Mouse (Mus musculus): Measurements from ENCODE around the gene Olfr1264. TPM values are rescaled to one million over a fixed set of nuclear protein-coding genes. Genes with fewer than 3 reads are reported as not detected.

The Olfr1264 gene
- not detected for polyA plus RNA-seq (2015; fragmentation: Illumina TruSeq; extraction: RNeasy Lipid Tissue Mini Kit (QIAGEN cat#74804); ENCODE audit: insufficient read depth, low replicate concordance)

DNA sequence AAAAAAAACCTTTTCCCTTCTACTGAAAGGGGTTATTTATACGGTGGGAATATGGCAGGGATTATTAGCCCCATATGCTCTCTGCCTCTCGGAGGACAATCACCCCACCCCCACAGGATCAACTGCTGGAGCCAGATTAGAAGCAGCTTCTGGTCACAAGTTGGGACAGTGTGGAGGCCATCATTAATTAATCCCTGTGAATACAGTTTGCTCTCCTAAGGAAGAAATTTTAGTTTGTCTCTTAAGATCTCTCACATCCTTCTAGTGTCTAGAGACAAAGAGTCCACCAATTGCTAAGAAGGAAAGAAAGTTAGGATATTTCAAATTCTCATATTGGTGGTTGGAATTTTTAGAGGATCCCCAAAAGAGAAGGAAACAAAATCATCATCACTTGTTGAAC lies at the start of gene Olfr1264:
TSS of gene Olfr1264 (minus strand) at position 101 of the 400 bp plus-strand sequence.

DNA sequence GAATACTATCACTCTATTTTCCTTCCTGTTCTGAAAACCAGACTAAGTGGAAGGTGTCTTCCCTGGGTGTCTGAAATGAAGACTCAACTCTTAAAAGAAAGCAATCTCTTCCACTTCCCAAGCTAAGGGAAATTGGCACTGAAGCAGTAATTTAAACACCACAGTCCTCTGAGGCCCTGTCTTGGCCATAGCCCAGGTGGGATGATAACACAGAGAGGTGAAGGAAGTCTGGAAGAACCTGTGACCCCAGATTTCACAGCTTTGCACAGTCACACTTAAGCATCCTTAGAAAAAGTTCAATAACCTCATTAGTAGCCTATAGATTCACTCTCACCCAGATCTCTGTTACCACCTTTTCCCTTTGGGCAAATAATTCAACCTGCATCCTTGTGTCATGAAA lies 38.1 kb upstream of the Olfr1264 start, which contains the start of gene Olfr140:
TSS of gene Olfr140 (minus strand) at position 101 of the 400 bp plus-strand sequence.

DNA sequence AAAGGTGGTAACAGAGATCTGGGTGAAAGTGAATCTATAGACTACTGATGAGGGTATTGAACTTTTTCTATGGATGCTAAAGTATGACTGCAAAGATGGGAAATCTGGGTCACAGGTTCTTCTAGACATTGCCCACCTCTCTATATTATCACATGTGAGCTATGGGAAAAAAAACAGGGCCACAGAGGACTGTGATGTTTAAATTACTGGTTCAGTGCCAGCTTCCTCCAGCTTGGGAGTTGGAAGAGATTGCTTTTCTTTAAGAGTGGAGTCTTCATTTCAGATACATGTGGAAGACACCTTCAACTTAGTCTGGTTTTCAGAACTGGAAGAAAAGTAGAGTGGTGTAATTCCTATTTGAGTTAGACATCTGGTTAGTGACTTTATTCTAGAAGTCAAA lies 9.7 kb upstream of the Olfr1264 start, which contains the start of gene Olfr1265:
TSS of gene Olfr1265 (plus strand) at position 301 of the 400 bp plus-strand sequence.

DNA sequence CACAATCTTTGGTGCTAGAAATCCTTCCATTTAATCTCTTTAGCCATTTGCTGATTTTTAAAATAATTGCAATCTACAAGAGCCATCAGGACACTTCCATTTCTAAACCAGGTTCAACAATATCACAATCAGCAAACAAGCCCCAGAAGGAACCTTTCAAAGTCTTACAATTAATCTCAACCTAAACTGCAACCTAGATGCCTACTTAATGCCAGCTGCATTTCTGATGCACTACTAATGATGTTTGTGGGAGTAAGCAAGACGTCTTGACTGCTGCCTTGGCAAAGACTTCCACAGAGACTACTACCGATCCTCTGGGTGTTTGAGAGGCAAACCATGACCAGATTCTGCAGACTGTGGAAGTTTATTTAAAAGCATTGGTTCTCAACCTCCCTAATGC lies 13.5 kb downstream of the Olfr1264 start, which contains the start of gene Olfr1263:
TSS of gene Olfr1263 (plus strand) at position 301 of the 400 bp plus-strand sequence.

DNA sequence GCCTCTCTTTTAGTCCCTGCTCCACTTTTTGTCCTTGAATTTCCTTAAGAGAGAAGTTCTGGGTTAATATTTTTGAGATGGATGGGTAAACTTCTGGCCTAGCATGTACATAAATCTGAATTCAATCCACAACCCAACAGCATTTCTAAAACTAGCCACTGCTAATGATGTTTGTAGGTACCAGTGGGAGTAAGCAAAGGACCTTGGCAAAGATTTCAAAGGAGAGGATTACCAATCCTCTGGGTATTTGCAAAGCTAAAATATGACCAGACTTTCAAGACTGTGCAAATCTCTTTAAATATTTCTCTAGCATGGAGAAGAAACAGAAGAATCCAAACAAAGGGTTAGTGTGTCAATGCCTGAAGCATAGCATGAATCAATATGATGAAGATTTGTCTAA lies 25.5 kb downstream of the Olfr1264 start, which contains the start of gene Olfr1262:
TSS of gene Olfr1262 (plus strand) at position 301 of the 400 bp plus-strand sequence.

DNA sequence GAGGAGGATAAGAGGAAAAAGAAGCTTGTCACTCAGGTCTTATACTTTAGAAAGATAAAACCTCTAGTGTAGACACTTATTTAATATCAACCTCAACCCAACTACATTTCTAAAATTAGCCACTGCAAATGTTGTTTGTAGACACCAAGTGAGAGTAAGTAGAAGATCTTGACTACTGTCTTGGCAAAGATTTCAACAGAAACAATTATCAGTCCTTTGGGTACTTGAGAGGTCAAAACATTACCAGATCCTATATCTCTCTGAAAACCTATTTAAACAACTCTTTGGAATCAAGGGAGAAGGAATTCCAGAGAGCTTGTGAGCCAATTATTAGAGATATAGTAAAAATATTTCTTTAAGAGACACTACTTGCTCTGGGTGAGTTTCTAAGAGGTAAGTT lies 34.5 kb downstream of the Olfr1264 start, which contains the start of gene Olfr1261:
TSS of gene Olfr1261 (plus strand) at position 301 of the 400 bp plus-strand sequence.

DNA sequence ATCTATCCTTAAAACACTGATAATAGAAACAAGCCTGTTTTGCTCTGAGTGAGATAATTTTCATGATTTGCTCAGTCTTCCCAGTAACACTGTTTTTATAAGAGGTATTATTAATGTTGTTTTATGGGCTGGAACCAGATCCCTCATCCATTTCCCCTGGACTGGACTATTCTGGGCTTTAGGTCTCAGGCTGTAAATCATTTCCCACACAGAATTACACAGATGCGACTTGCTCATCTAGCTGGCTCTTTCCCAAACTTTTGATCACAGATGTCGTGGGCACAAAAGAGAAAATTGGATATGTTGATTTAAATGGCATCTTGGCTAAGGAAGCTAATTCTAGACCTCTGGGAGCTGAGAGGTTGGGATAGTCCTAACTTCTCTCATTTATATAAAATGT lies 51.2 kb downstream of the Olfr1264 start, which contains the start of gene Olfr1260:
TSS of gene Olfr1260 (plus strand) at position 157 of the 400 bp plus-strand sequence.

Other genes starting within 250 kb of the Olfr1264 start
- not detected for gene Olfr1254, start 232.0 kb downstream of the Olfr1264 start, polyA plus RNA-seq (2015; fragmentation: Illumina TruSeq; extraction: RNeasy Lipid Tissue Mini Kit (QIAGEN cat#74804); ENCODE audit: insufficient read depth, low replicate concordance)
- gene Olfr1255, start 213.5 kb downstream of the Olfr1264 start, polyA plus RNA-seq (2015; fragmentation: Illumina TruSeq; extraction: RNeasy Lipid Tissue Mini Kit (QIAGEN cat#74804); ENCODE audit: insufficient read depth, low replicate concordance), result not detected
- gene Olfr1256, start 184.0 kb downstream of the Olfr1264 start, polyA plus RNA-seq (2015; fragmentation: Illumina TruSeq; extraction: RNeasy Lipid Tissue Mini Kit (QIAGEN cat#74804); ENCODE audit: insufficient read depth, low replicate concordance), result not detected
- not detected for gene Olfr48, start 177.4 kb downstream of the Olfr1264 start, polyA plus RNA-seq (2015; fragmentation: Illumina TruSeq; extraction: RNeasy Lipid Tissue Mini Kit (QIAGEN cat#74804); ENCODE audit: insufficient read depth, low replicate concordance)
- not detected for gene Olfr1257, start 147.1 kb downstream of the Olfr1264 start, polyA plus RNA-seq (2015; fragmentation: Illumina TruSeq; extraction: RNeasy Lipid Tissue Mini Kit (QIAGEN cat#74804); ENCODE audit: insufficient read depth, low replicate concordance)
- not detected for gene Olfr1258, start 98.3 kb downstream of the Olfr1264 start, polyA plus RNA-seq (2015; fragmentation: Illumina TruSeq; extraction: RNeasy Lipid Tissue Mini Kit (QIAGEN cat#74804); ENCODE audit: insufficient read depth, low replicate concordance)
- not detected for gene Olfr1259, start 76.9 kb downstream of the Olfr1264 start, polyA plus RNA-seq (2015; fragmentation: Illumina TruSeq; extraction: RNeasy Lipid Tissue Mini Kit (QIAGEN cat#74804); ENCODE audit: insufficient read depth, low replicate concordance)
- not detected for gene Olfr1260, start 51.2 kb downstream of the Olfr1264 start, polyA plus RNA-seq (2015; fragmentation: Illumina TruSeq; extraction: RNeasy Lipid Tissue Mini Kit (QIAGEN cat#74804); ENCODE audit: insufficient read depth, low replicate concordance)
- gene Olfr1261, start 34.4 kb downstream of the Olfr1264 start, polyA plus RNA-seq (2015; fragmentation: Illumina TruSeq; extraction: RNeasy Lipid Tissue Mini Kit (QIAGEN cat#74804); ENCODE audit: insufficient read depth, low replicate concordance), result not detected
- not detected for gene Olfr1262, start 25.4 kb downstream of the Olfr1264 start, polyA plus RNA-seq (2015; fragmentation: Illumina TruSeq; extraction: RNeasy Lipid Tissue Mini Kit (QIAGEN cat#74804); ENCODE audit: insufficient read depth, low replicate concordance)
- not detected for gene Olfr1263, start 13.4 kb downstream of the Olfr1264 start, polyA plus RNA-seq (2015; fragmentation: Illumina TruSeq; extraction: RNeasy Lipid Tissue Mini Kit (QIAGEN cat#74804); ENCODE audit: insufficient read depth, low replicate concordance)
- not detected for gene Olfr1265, start 9.8 kb upstream of the Olfr1264 start, polyA plus RNA-seq (2015; fragmentation: Illumina TruSeq; extraction: RNeasy Lipid Tissue Mini Kit (QIAGEN cat#74804); ENCODE audit: insufficient read depth, low replicate concordance)
- not detected for gene Olfr140, start 38.0 kb upstream of the Olfr1264 start, polyA plus RNA-seq (2015; fragmentation: Illumina TruSeq; extraction: RNeasy Lipid Tissue Mini Kit (QIAGEN cat#74804); ENCODE audit: insufficient read depth, low replicate concordance)
- not detected for gene Olfr1269, start 95.8 kb upstream of the Olfr1264 start, polyA plus RNA-seq (2015; fragmentation: Illumina TruSeq; extraction: RNeasy Lipid Tissue Mini Kit (QIAGEN cat#74804); ENCODE audit: insufficient read depth, low replicate concordance)
- gene Olfr32, start 116.7 kb upstream of the Olfr1264 start, polyA plus RNA-seq (2015; fragmentation: Illumina TruSeq; extraction: RNeasy Lipid Tissue Mini Kit (QIAGEN cat#74804); ENCODE audit: insufficient read depth, low replicate concordance), result not detected
- gene Olfr1270, start 127.5 kb upstream of the Olfr1264 start, polyA plus RNA-seq (2015; fragmentation: Illumina TruSeq; extraction: RNeasy Lipid Tissue Mini Kit (QIAGEN cat#74804); ENCODE audit: insufficient read depth, low replicate concordance), result not detected
- not detected for gene Olfr1506, start 198.9 kb upstream of the Olfr1264 start, polyA plus RNA-seq (2015; fragmentation: Illumina TruSeq; extraction: RNeasy Lipid Tissue Mini Kit (QIAGEN cat#74804); ENCODE audit: insufficient read depth, low replicate concordance)
- gene Olfr142, start 232.0 kb upstream of the Olfr1264 start, polyA plus RNA-seq (2015; fragmentation: Illumina TruSeq; extraction: RNeasy Lipid Tissue Mini Kit (QIAGEN cat#74804); ENCODE audit: insufficient read depth, low replicate concordance), result not detected
- gene Olfr1271, start 245.5 kb upstream of the Olfr1264 start, polyA plus RNA-seq (2015; fragmentation: Illumina TruSeq; extraction: RNeasy Lipid Tissue Mini Kit (QIAGEN cat#74804); ENCODE audit: insufficient read depth, low replicate concordance), result not detected